Mouse (Mus musculus) T-helper 1 cell (primary cell): ENCODE measurements at regions not wholly inside any gene's neighbourhood (a gene's known extent, or its start where the extent isn't known, plus 50 kb on each side); places are given as distances from the start of the nearest gene placed in this dataset.

Experiments used
- in situ Hi-C: fragments of 300-600 bp; cut with MboI, MseI; formaldehyde crosslinking; loops from one replicate; pipeline ENCODE4 v1.15.1; 2025; ENCODE audit warnings: high pct_unique_total_duplicates

GRCm38 (mm10) chr16:80196302-80196701 lies 1004.2 kb upstream of the Ncam2 start:
- in situ Hi-C loops: no loop called here

GRCm38 (mm10) chr16:80202811-80203210 lies 997.7 kb upstream of the Ncam2 start:
- in situ Hi-C loops: no loop called here

GRCm38 (mm10) chr16:80212769-80213168 lies 987.7 kb upstream of the Ncam2 start:
- in situ Hi-C loops: no loop called here

- in situ Hi-C loops: loop anchor here (10.0 kb wide), 1 partner anchor 269 kb away; no protein-coding TSS in a partner anchor
These were observed 945.1 kb upstream of the Ncam2 start for GRCm38 (mm10) chr16:80255441-80255840.

- in situ Hi-C loops: no loop called here
These were observed 934.3 kb upstream of the Ncam2 start for GRCm38 (mm10) chr16:80266151-80266617.

- in situ Hi-C loops: no loop called here
These were observed 928.0 kb upstream of the Ncam2 start for GRCm38 (mm10) chr16:80272291-80273123.
